Mouse (Mus musculus): Measurements from ENCODE around the gene Gm14139. TPM values are rescaled to one million over a fixed set of nuclear protein-coding genes. Genes with fewer than 3 reads are reported as not detected.
A peak's percentile ranks its signal among the peaks of the same experiment; 100 is the strongest.
"Not testable (repeated sequence)": the region's sequence is repeated elsewhere in the genome, so short reads cannot be mapped to it uniquely, and the experiment has no call there.

Gm14139 gene
- total and polyA plus RNA-seq, 2 experiments = not detected

GRCm38 (mm10) chr2:150217600-150218362 is 36.2 kb downstream of the Gm14139 start, which contains the start of gene Zfp937:
Gene Zfp937 (plus strand): TSS chr2:150218073.
- under 1% methylated on average over 15 of the region's 15 CpGs for WGBS
- not testable (repeated sequence) for H3K27ac ChIP-seq (replicated peaks; ENCODE audit: insufficient read depth, low read depth, low read length); H3K36me3 ChIP-seq (ENCODE audit: control insufficient read depth, insufficient read depth, low read length); H3K4me1 ChIP-seq (ENCODE audit: control insufficient read depth, insufficient read depth, low read length); H3K27me3 ChIP-seq (ENCODE audit: control insufficient read depth, insufficient read depth, low read length); H3K79me2 ChIP-seq (ENCODE audit: control insufficient read depth, insufficient read depth, low read length)
- Histone ChIP-seq H3K9ac (ENCODE audit: low read depth, low read length) (peak within 1 kb of the TSS; percentile 72), H3K4me3 (ENCODE audit: insufficient read depth, low read depth, low read length) (peak within 1 kb of the TSS; percentile 59)
- DNase-seq (ENCODE audit: extremely low read depth, low read depth, low spot score) = peak; percentile 75

- peak overlapping the region; percentile 59 for H3K4me3 ChIP-seq (ENCODE audit: insufficient read depth, low read depth, low read length)
- 17% methylated on average over 4 of the region's 4 CpGs for WGBS
Observed at GRCm38 (mm10) chr2:150218363-150218725, 36.8 kb downstream of the Gm14139 start.

GRCm38 (mm10) chr2:150223263-150223662 is 41.7 kb downstream of the Gm14139 start:
- not testable (repeated sequence) for H3K4me3 ChIP-seq (ENCODE audit: insufficient read depth, low read depth, low read length); H3K27ac ChIP-seq (replicated peaks; ENCODE audit: insufficient read depth, low read depth, low read length); H3K9ac ChIP-seq (ENCODE audit: low read depth, low read length); H3K27me3 ChIP-seq (ENCODE audit: control insufficient read depth, insufficient read depth, low read length); DNase-seq (ENCODE audit: extremely low read depth, low read depth, low spot score); H3K79me2 ChIP-seq (ENCODE audit: control insufficient read depth, insufficient read depth, low read length); H3K4me1 ChIP-seq (ENCODE audit: control insufficient read depth, insufficient read depth, low read length); H3K36me3 ChIP-seq (ENCODE audit: control insufficient read depth, insufficient read depth, low read length)

More at GRCm38 (mm10) chr2:150218363-150218725, 36.8 kb downstream of the Gm14139 start:
- H3K27ac ChIP-seq (replicated peaks; ENCODE audit: insufficient read depth, low read depth, low read length); H3K79me2 ChIP-seq (ENCODE audit: control insufficient read depth, insufficient read depth, low read length); H3K4me1 ChIP-seq (ENCODE audit: control insufficient read depth, insufficient read depth, low read length); DNase-seq (ENCODE audit: extremely low read depth, low read depth, low spot score); H3K36me3 ChIP-seq (ENCODE audit: control insufficient read depth, insufficient read depth, low read length); H3K27me3 ChIP-seq (ENCODE audit: control insufficient read depth, insufficient read depth, low read length): not testable (repeated sequence)
- H3K9ac ChIP-seq (ENCODE audit: low read depth, low read length) = peak overlapping the region; percentile 72; the same call in 1 of the 2 replicates

Other genes with a start within 250 kb of the Gm14139 start
- 6.8 and 7.6 TPM in 2 replicates for gene Zfp120, start 45.0 kb upstream of the Gm14139 start, total RNA-seq (2014; rRNA removed)
- 1.5 and 2.5 TPM in 2 replicates for gene Zfp120, start 45.0 kb upstream of the Gm14139 start, polyA plus RNA-seq (2012; rRNA removed)
- gene Gm10770, start 2.1 kb upstream of the Gm14139 start, total RNA-seq (2014; rRNA removed) = not detected in 2 replicates
- not detected in 2 replicates for gene Gm10770, start 2.1 kb upstream of the Gm14139 start, polyA plus RNA-seq (2012; rRNA removed)
- gene Zfp937, start 36.3 kb downstream of the Gm14139 start, total RNA-seq (2014; rRNA removed) = 2.2 and 3.3 TPM in 2 replicates
- 0.21 and 0.32 TPM in 2 replicates for gene Zfp937, start 36.3 kb downstream of the Gm14139 start, polyA plus RNA-seq (2012; rRNA removed)
- 1.1 and 1.9 TPM in 2 replicates for gene Gm21994, start 73.8 kb downstream of the Gm14139 start, total RNA-seq (2014; rRNA removed)
- 0.12 TPM in 2 replicates for gene Gm21994, start 73.8 kb downstream of the Gm14139 start, polyA plus RNA-seq (2012; rRNA removed)
- gene Gm14124, start 75.8 kb downstream of the Gm14139 start, total RNA-seq (2014; rRNA removed) = not detected in 2 replicates
- gene Gm14124, start 75.8 kb downstream of the Gm14139 start, polyA plus RNA-seq (2012; rRNA removed) = not detected in 2 replicates
- gene Gm10130, start 141.9 kb downstream of the Gm14139 start, total RNA-seq (2014; rRNA removed) = not detected in 2 replicates
- not detected in 2 replicates for gene Gm10130, start 141.9 kb downstream of the Gm14139 start, polyA plus RNA-seq (2012; rRNA removed)
- 3.0 and 3.1 TPM in 2 replicates for gene 3300002I08Rik, start 181.0 kb downstream of the Gm14139 start, total RNA-seq (2014; rRNA removed)
- 0.28 and 0.63 TPM in 2 replicates for gene 3300002I08Rik, start 181.0 kb downstream of the Gm14139 start, polyA plus RNA-seq (2012; rRNA removed)

All from liver, adult 2 months (tissue).